Mouse (Mus musculus): Measurements from ENCODE around the gene Lamp2. TPM values are rescaled to one million over a fixed set of nuclear protein-coding genes. Genes with fewer than 3 reads are reported as not detected.
A peak's percentile ranks its signal among the peaks of the same experiment; 100 is the strongest.

The Lamp2 gene
- polyA plus RNA-seq, 1 experiment: 58.9 TPM

DNA sequence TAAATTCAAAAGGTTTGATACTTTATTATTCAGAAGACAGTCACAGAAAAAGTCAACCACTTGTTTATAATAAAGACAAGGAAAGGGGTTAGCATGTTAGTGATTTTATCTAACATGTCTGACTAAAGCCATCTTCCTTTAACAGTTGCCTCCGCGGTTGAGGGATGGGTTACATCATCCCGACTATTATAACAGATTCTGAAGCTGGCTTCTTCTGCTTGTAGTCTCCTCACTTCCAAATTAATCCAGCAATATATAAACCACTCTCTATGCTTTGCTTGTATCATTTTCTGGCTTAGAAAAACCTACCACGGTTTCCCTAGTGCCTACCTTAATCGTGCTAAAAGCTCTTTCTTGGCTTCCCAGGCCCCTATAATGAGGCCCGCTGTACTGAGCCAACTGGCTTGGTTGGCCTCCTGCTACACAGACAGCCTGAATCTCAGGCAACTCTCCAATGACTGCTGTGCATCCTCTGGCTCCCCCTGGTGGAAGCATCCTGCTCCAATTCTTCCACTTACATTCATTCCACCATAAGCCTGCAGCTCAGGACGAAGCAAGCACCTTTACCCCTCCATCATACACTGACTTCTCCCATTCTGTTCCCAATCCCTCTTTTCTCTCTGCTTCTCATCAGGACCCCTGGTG lies 18.0 kb downstream of the Lamp2 start:
- H3K4me1 ChIP-seq (replicated peaks; ENCODE audit: control insufficient read depth, insufficient read depth, low read length): no peaks in the 10 kb centered on the region
- H3K27me3 ChIP-seq (ENCODE audit: control insufficient read depth, insufficient read depth, low read length): no peaks in the 10 kb centered on the region
- no peaks in the 10 kb centered on the region for H3K36me3 ChIP-seq (ENCODE audit: control insufficient read depth, insufficient read depth, low read length)
- DNase-seq: peak; percentile 51
- H3K27ac ChIP-seq (ENCODE audit: control insufficient read depth, insufficient read depth, low read length): no peak overlapping the region
- peak; percentile 45; the same call in 1 of the 2 replicates for TF ChIP-seq CTCF (IDR thresholded peaks at IDR 0.05; ENCODE audit: borderline replicate concordance, control insufficient read depth, extremely low read depth, insufficient read depth, low read length, poor library complexity)
- TF ChIP-seq POLR2A (IDR thresholded peaks at IDR 0.05; ENCODE audit: control insufficient read depth, extremely low read depth, insufficient read depth, low read length, poor library complexity): no peak
- 66% methylated on average over 7 of the region's 7 CpGs for WGBS
- H3K4me3 ChIP-seq (ENCODE audit: control insufficient read depth, insufficient read depth, low read length): no peak overlapping the region

- Histone ChIP-seq H3K36me3 (ENCODE audit: control insufficient read depth, insufficient read depth, low read length) (peaks cover 4% of the 10 kb centered on the region; the same call in 1 of the 2 replicates), H3K4me1 (replicated peaks; ENCODE audit: control insufficient read depth, insufficient read depth, low read length) (no peaks in the 10 kb centered on the region), H3K4me3 (ENCODE audit: control insufficient read depth, insufficient read depth, low read length) (no peak overlapping the region), H3K27ac (ENCODE audit: control insufficient read depth, insufficient read depth, low read length) (no peak overlapping the region), H3K27me3 (ENCODE audit: control insufficient read depth, insufficient read depth, low read length) (no peaks in the 10 kb centered on the region)
- TF ChIP-seq POLR2A (IDR thresholded peaks at IDR 0.05; ENCODE audit: control insufficient read depth, extremely low read depth, insufficient read depth, low read length, poor library complexity) (no peak), CTCF (IDR thresholded peaks at IDR 0.05; ENCODE audit: borderline replicate concordance, control insufficient read depth, extremely low read depth, insufficient read depth, low read length, poor library complexity) (no peak)
- no peak for DNase-seq
- 96% methylated on average over 4 of the region's 4 CpGs for WGBS
These were observed 26.8 kb downstream of the Lamp2 start for GRCm38 (mm10) chrX:38429455-38429854.

- no peak overlapping the region for H3K4me3 ChIP-seq (ENCODE audit: control insufficient read depth, insufficient read depth, low read length)
- no peak overlapping the region for H3K27ac ChIP-seq (ENCODE audit: control insufficient read depth, insufficient read depth, low read length)
- no peaks in the 10 kb centered on the region for H3K27me3 ChIP-seq (ENCODE audit: control insufficient read depth, insufficient read depth, low read length)
- TF ChIP-seq CTCF (IDR thresholded peaks at IDR 0.05; ENCODE audit: borderline replicate concordance, control insufficient read depth, extremely low read depth, insufficient read depth, low read length, poor library complexity) (no peak), POLR2A (IDR thresholded peaks at IDR 0.05; ENCODE audit: control insufficient read depth, extremely low read depth, insufficient read depth, low read length, poor library complexity) (no peak)
- peaks cover 4% of the 10 kb centered on the region; the same call in 1 of the 2 replicates for H3K36me3 ChIP-seq (ENCODE audit: control insufficient read depth, insufficient read depth, low read length)
- 96% methylated on average over 3 of the region's 3 CpGs for WGBS
- no peaks in the 10 kb centered on the region for H3K4me1 ChIP-seq (replicated peaks; ENCODE audit: control insufficient read depth, insufficient read depth, low read length)
- DNase-seq: no peak
These were observed 27.3 kb downstream of the Lamp2 start for GRCm38 (mm10) chrX:38428818-38429440.

DNA sequence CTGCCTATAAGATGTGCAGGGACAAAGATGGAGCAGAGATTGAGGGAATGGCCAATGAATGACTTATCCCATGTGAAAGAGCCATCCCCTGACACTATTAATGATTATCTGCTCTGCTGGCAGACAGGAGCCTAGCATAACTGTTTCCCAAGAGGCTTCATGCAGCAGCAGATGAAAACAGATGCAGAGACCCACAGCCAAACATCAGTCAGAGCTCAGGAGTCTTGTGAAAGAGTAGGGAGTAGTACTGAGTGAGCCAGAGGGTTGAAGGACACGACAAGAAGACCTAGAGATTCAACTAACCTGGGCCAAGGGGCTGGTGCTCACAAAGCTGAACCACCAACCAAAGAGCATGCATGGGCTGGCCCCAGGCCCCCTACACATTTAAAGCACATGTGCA lies 30.2 kb downstream of the Lamp2 start:
- H3K36me3 ChIP-seq (ENCODE audit: control insufficient read depth, insufficient read depth, low read length): peaks cover 9% of the 10 kb centered on the region; the same call in 1 of the 2 replicates
- no peak for TF ChIP-seq POLR2A (IDR thresholded peaks at IDR 0.05; ENCODE audit: control insufficient read depth, extremely low read depth, insufficient read depth, low read length, poor library complexity)
- TF ChIP-seq CTCF (IDR thresholded peaks at IDR 0.05; ENCODE audit: borderline replicate concordance, control insufficient read depth, extremely low read depth, insufficient read depth, low read length, poor library complexity): no peak
- H3K4me1 ChIP-seq (replicated peaks; ENCODE audit: control insufficient read depth, insufficient read depth, low read length): no peaks in the 10 kb centered on the region
- no peak for DNase-seq
- no peak overlapping the region for H3K27ac ChIP-seq (ENCODE audit: control insufficient read depth, insufficient read depth, low read length)
- H3K4me3 ChIP-seq (ENCODE audit: control insufficient read depth, insufficient read depth, low read length): no peak overlapping the region
- H3K27me3 ChIP-seq (ENCODE audit: control insufficient read depth, insufficient read depth, low read length): no peaks in the 10 kb centered on the region
- 100% methylated on average over 1 of the region's 1 CpGs for WGBS

DNA sequence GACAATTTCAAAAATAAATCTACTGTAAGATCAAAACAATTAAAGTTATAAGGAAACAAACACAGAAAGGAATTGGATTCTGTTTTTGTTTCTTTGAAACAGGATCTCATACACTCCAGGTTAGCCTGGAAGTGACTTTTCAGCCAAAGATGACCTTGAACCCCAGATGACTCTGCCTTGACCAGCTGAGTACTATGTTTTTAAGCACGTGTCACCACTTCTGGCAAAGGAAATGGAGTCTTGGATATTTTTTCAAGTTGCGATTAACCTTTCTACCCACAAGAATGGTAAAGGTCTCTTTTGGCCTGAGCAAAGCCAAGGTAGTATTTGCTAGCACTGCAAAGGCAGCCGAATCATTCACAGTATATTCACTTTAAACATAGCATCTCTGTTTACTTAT lies 33.2 kb downstream of the Lamp2 start:
- Histone ChIP-seq H3K4me1 (replicated peaks; ENCODE audit: control insufficient read depth, insufficient read depth, low read length) (no peaks in the 10 kb centered on the region), H3K27ac (ENCODE audit: control insufficient read depth, insufficient read depth, low read length) (no peak overlapping the region), H3K27me3 (ENCODE audit: control insufficient read depth, insufficient read depth, low read length) (no peaks in the 10 kb centered on the region), H3K36me3 (ENCODE audit: control insufficient read depth, insufficient read depth, low read length) (peaks cover 4% of the 10 kb centered on the region; the same call in 1 of the 2 replicates), H3K4me3 (ENCODE audit: control insufficient read depth, insufficient read depth, low read length) (no peak overlapping the region)
- TF ChIP-seq CTCF (IDR thresholded peaks at IDR 0.05; ENCODE audit: borderline replicate concordance, control insufficient read depth, extremely low read depth, insufficient read depth, low read length, poor library complexity) (no peak), POLR2A (IDR thresholded peaks at IDR 0.05; ENCODE audit: control insufficient read depth, extremely low read depth, insufficient read depth, low read length, poor library complexity) (no peak)
- WGBS: 97% methylated on average over 3 of the region's 3 CpGs
- DNase-seq: no peak

- 83% methylated on average over 3 of the region's 3 CpGs for WGBS
- Histone ChIP-seq H3K4me3 (ENCODE audit: control insufficient read depth, insufficient read depth, low read length) (no peak overlapping the region), H3K4me1 (replicated peaks; ENCODE audit: control insufficient read depth, insufficient read depth, low read length) (no peaks in the 10 kb centered on the region; the same call in 1 of the 2 replicates), H3K36me3 (ENCODE audit: control insufficient read depth, insufficient read depth, low read length) (0 out of 2 replicates have a peak, but pooled peaks cover 4% of the 10 kb centered on the region), H3K27ac (ENCODE audit: control insufficient read depth, insufficient read depth, low read length) (no peak overlapping the region), H3K27me3 (ENCODE audit: control insufficient read depth, insufficient read depth, low read length) (no peaks in the 10 kb centered on the region)
- TF ChIP-seq CTCF (IDR thresholded peaks at IDR 0.05; ENCODE audit: borderline replicate concordance, control insufficient read depth, extremely low read depth, insufficient read depth, low read length, poor library complexity): no peak
- TF ChIP-seq POLR2A (IDR thresholded peaks at IDR 0.05; ENCODE audit: control insufficient read depth, extremely low read depth, insufficient read depth, low read length, poor library complexity): no peak
- DNase-seq: no peak
These were observed 33.9 kb downstream of the Lamp2 start for GRCm38 (mm10) chrX:38422396-38422795.

Data from thymus, adult 2 months (tissue).